In the genomic region with DNA sequence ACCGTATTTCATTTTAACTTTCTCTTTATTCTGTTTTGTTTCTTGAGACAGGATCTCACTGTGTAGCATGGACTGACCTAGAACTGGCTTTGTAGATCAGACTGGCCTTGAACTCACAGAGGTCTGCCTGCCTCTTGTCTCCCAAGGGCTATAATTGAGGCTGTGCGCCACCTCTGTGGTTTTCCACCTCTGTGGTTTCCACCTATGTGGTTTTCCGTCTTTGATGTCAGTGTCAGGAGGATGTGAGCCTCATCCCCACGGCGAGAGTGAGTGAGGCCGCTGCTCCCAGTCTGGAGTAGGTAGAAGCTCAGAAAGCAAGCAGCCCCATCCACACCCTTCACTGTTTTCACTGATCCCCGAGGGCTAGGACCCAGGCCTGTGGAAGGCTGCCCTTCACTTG, we compare ENCODE assay signal across 36 mouse cellular contexts. TPM values are rescaled to one million over a fixed set of nuclear protein-coding genes. Genes with fewer than 3 reads are reported as not detected.
DNase-seq lines count a peak whose midpoint lies in the region; ATAC-seq lines count a peak whose summit lies in the region.
"Had no signal": no experiment of that assay in that cellular context is flagged by ENCODE, and none has a peak within 500 bp of the region (broad histone marks: within the 10 kb centered on the region; RNA-seq: fewer than 3 reads in every experiment).

No protein-coding gene starts in this region.

- no peak overlapping the region for H3K9ac ChIP-seq in midbrain, embryonic 11.5 days (ENCODE audit: low read length)
- no peak overlapping the region for H3K9ac ChIP-seq in midbrain, embryonic 16.5 days (ENCODE audit: low read depth, low read length)
- H3K9ac ChIP-seq: embryonic facial prominence, embryonic 13.5 days; forebrain, embryonic 12.5 days; forebrain, embryonic 15.5 days; heart, embryonic 12.5 days; heart, embryonic 15.5 days; hindbrain, embryonic 13.5 days had no signal

- no peaks in the 10 kb centered on the region for H3K9me3 ChIP-seq in midbrain, embryonic 11.5 days (ENCODE audit: control insufficient read depth, low read length)
- no peaks in the 10 kb centered on the region for H3K9me3 ChIP-seq in midbrain, embryonic 16.5 days (replicated peaks; ENCODE audit: control insufficient read depth, low read length, poor library complexity, severe bottlenecking)
- H3K9me3 ChIP-seq: embryonic facial prominence, embryonic 10.5 days; embryonic facial prominence, embryonic 13.5 days; forebrain, embryonic 12.5 days; forebrain, embryonic 15.5 days; G1E; heart, embryonic 12.5 days; heart, embryonic 15.5 days; hindbrain, embryonic 10.5 days; hindbrain, embryonic 13.5 days had no signal

- no peak overlapping the region for H3K4me2 ChIP-seq in midbrain, embryonic 11.5 days
- no peak overlapping the region for H3K4me2 ChIP-seq in midbrain, embryonic 16.5 days (ENCODE audit: low read length)
- H3K4me2 ChIP-seq: embryonic facial prominence, embryonic 13.5 days; forebrain, embryonic 12.5 days; forebrain, embryonic 15.5 days; heart, embryonic 12.5 days; heart, embryonic 15.5 days; hindbrain, embryonic 13.5 days had no signal

- peak; percentile 53 for DNase-seq in midbrain, embryonic 11.5 days (ENCODE audit: low spot score, missing footprints)
- DNase-seq in thymus, postnatal 14 days, result peak; percentile 41
- DNase-seq in thymus, postnatal 4 days, result no peak
- peak; percentile 63 for DNase-seq in induced T-regulatory cell, adult 2 months (ENCODE audit: low read depth)
- peak; percentile 27 to 43 for DNase-seq in thymus, postnatal 36 days
- no peak for DNase-seq in left cerebral cortex, postnatal 36 days (ENCODE audit: low spot score in 2 of 2)
- no peak for DNase-seq in cerebellum, postnatal 36 days
- DNase-seq: adrenal gland, postnatal 10 days; adrenal gland, postnatal 36 days; B cell, adult 2 months; cerebellum, adult 11 months; cerebellum, adult 2 months; cerebellum, adult 9-11 months; cerebellum, postnatal 25 days; embryo, embryonic 11 days; gastrocnemius, postnatal 25 days; heart, adult 18-20 months; heart, postnatal 10 days; heart, postnatal 36 days had no signal

- H3K4me3 ChIP-seq in midbrain, embryonic 11.5 days (ENCODE audit: low read depth, low read length), result no peak overlapping the region
- no peak overlapping the region for H3K4me3 ChIP-seq in midbrain, embryonic 16.5 days (ENCODE audit: low read depth, low read length)
- H3K4me3 ChIP-seq: embryonic facial prominence, embryonic 10.5 days; embryonic facial prominence, embryonic 13.5 days; erythroblast, embryonic 14.5 days; forebrain, embryonic 12.5 days; forebrain, embryonic 15.5 days; heart, embryonic 12.5 days; heart, embryonic 15.5 days; hindbrain, embryonic 10.5 days; hindbrain, embryonic 13.5 days had no signal

- 89% methylated on average over 7 of the region's 7 CpGs for WGBS in midbrain, embryonic 11.5 days
- 89% methylated on average over 7 of the region's 7 CpGs for WGBS in midbrain, embryonic 16.5 days

- no peaks in the 10 kb centered on the region for H3K4me1 ChIP-seq in midbrain, embryonic 11.5 days (ENCODE audit: control insufficient read depth, insufficient read depth, low read length)
- H3K4me1 ChIP-seq in midbrain, embryonic 16.5 days (ENCODE audit: control insufficient read depth, insufficient read depth, low read length), result no peaks in the 10 kb centered on the region
- H3K4me1 ChIP-seq: embryonic facial prominence, embryonic 10.5 days; embryonic facial prominence, embryonic 13.5 days; forebrain, embryonic 12.5 days; forebrain, embryonic 15.5 days; heart, embryonic 12.5 days; heart, embryonic 15.5 days; hindbrain, embryonic 10.5 days; hindbrain, embryonic 13.5 days had no signal

- H3K27ac ChIP-seq in midbrain, embryonic 11.5 days (ENCODE audit: low read depth, low read length), result no peak overlapping the region
- H3K27ac ChIP-seq in midbrain, embryonic 16.5 days (ENCODE audit: low read length), result no peak overlapping the region
- H3K27ac ChIP-seq: embryonic facial prominence, embryonic 10.5 days; embryonic facial prominence, embryonic 13.5 days; forebrain, embryonic 12.5 days; forebrain, embryonic 15.5 days; heart, embryonic 15.5 days; hindbrain, embryonic 10.5 days; hindbrain, embryonic 13.5 days had no signal

- H3K27me3 ChIP-seq in midbrain, embryonic 11.5 days (ENCODE audit: control insufficient read depth, insufficient read depth, low read length), result no peaks in the 10 kb centered on the region
- H3K27me3 ChIP-seq in midbrain, embryonic 16.5 days (ENCODE audit: control insufficient read depth, insufficient read depth, low read depth, low read length), result no peaks in the 10 kb centered on the region
- H3K27me3 ChIP-seq: CH12.LX; embryonic facial prominence, embryonic 13.5 days; forebrain, embryonic 12.5 days; forebrain, embryonic 15.5 days; heart, embryonic 12.5 days; heart, embryonic 15.5 days; hindbrain, embryonic 13.5 days; Patski had no signal

- peaks cover under 1% of the 10 kb centered on the region; the same call in 1 of the 2 replicates for H3K36me3 ChIP-seq in midbrain, embryonic 11.5 days (ENCODE audit: control insufficient read depth, insufficient read depth, low read length)
- H3K36me3 ChIP-seq in midbrain, embryonic 16.5 days (ENCODE audit: control insufficient read depth, insufficient read depth, low read length), result peaks cover 38% of the 10 kb centered on the region

- ATAC-seq in midbrain, embryonic 11.5 days (ENCODE audit: low FRiP score), result no peak
- ATAC-seq in midbrain, embryonic 16.5 days, result no peak
- ATAC-seq: forebrain, embryonic 15.5 days; hindbrain, embryonic 16.5 days; inflammation-experienced regulatory T-cells, adult 6 months; Patski had no signal

- intact Hi-C loops in left cerebral cortex, postnatal 36 days (cut with DNase I), result no loop called here

RNA-seq across cellular contexts. Expression of a gene that starts 8.7 kb away (rescaled TPM):
- polyA plus RNA-seq in midbrain, embryonic 11.5 days (2014; fragmentation: Nextera tagmentation; extraction: Ambion mirVana), result 75.2 and 78.6 TPM in 2 replicates
- polyA plus RNA-seq in midbrain, embryonic 16.5 days (2015; fragmentation: Nextera tagmentation; extraction: Ambion mirVana), result 99.4 and 109 TPM in 2 replicates
- 10 to 100 TPM; 72.2 to 82.6 TPM for total RNA-seq in left cerebral cortex, postnatal 36 days (2021)

RNA-seq across cellular contexts. Expression of a gene that starts 21.1 kb away (rescaled TPM):
- polyA plus RNA-seq in midbrain, embryonic 11.5 days (2014; fragmentation: Nextera tagmentation; extraction: Ambion mirVana), result not detected in 2 replicates
- 0.93 and 15.3 TPM in 2 replicates for polyA plus RNA-seq in midbrain, embryonic 16.5 days (2015; fragmentation: Nextera tagmentation; extraction: Ambion mirVana)
- total RNA-seq in left cerebral cortex, postnatal 36 days (2021), result 1 to 10 TPM in 1 of 2 experiments, not detected in 1; 1.7 TPM
- total RNA-seq: adrenal gland, postnatal 10 days; adrenal gland, postnatal 36 days; CH12.LX; G1E; gastrocnemius, adult 8-10 months; gastrocnemius, postnatal 25 days; heart, adult 18-20 months; heart, postnatal 36 days had no signal
- polyA plus RNA-seq: embryonic facial prominence, embryonic 10.5 days; embryonic facial prominence, embryonic 13.5 days; erythroblast, embryonic 14.5 days; forebrain, embryonic 12.5 days; G1E; gonadal fat pad, adult 2 months; heart, embryonic 12.5 days; heart, embryonic 15.5 days; hindbrain, embryonic 10.5 days; hindbrain, embryonic 13.5 days; inflammation-experienced regulatory T-cells, adult 6 months; Patski had no signal

RNA-seq across cellular contexts. Expression of a gene that starts 27.5 kb away (rescaled TPM):
- not detected in 2 replicates for polyA plus RNA-seq in midbrain, embryonic 11.5 days (2014; fragmentation: Nextera tagmentation; extraction: Ambion mirVana)
- polyA plus RNA-seq in midbrain, embryonic 16.5 days (2015; fragmentation: Nextera tagmentation; extraction: Ambion mirVana), result 76.0 and 77.8 TPM in 2 replicates
- 10 to 100 TPM in 1 of 2 experiments, 1 to 10 TPM in 1; 2.9 to 17.5 TPM for total RNA-seq in left cerebral cortex, postnatal 36 days (2021)
- total RNA-seq: adrenal gland, postnatal 10 days; adrenal gland, postnatal 36 days; CH12.LX; G1E; gastrocnemius, adult 8-10 months; gastrocnemius, postnatal 25 days had no signal
- polyA plus RNA-seq: cerebellum, adult 2 months; embryonic facial prominence, embryonic 10.5 days; embryonic facial prominence, embryonic 13.5 days; erythroblast, embryonic 14.5 days; forebrain, embryonic 12.5 days; G1E; gonadal fat pad, adult 2 months; heart, embryonic 15.5 days; hindbrain, embryonic 10.5 days; hindbrain, embryonic 13.5 days; hindbrain, embryonic 16.5 days; inflammation-experienced regulatory T-cells, adult 6 months; Patski had no signal

Comparison
In these comparisons a context has a peak if more than half of its experiments do, and no peak if none do; other contexts are left out.
1. DNase-seq: peak in midbrain, embryonic 11.5 days (single experiment), thymus, postnatal 14 days (single experiment), induced T-regulatory cell, adult 2 months (single experiment) and thymus, postnatal 36 days (2 of 2); none in thymus, postnatal 4 days (single experiment), left cerebral cortex, postnatal 36 days (0 of 2) and cerebellum, postnatal 36 days (0 of 2).
2. RNA of a gene that starts 27.5 kb away (polyA plus RNA-seq): 76.0 to 77.8 TPM in midbrain, embryonic 16.5 days; not detected in midbrain, embryonic 11.5 days; every median in the first group is over 10 times any median in the second.